Mouse (Mus musculus): ENCODE results near the gene Scrt2. TPM values are rescaled to one million over a fixed set of nuclear protein-coding genes. Genes with fewer than 3 reads are reported as not detected.

Gene Scrt2
- polyA plus RNA-seq, 1 experiment from 2014 or later, result not detected

DNA sequence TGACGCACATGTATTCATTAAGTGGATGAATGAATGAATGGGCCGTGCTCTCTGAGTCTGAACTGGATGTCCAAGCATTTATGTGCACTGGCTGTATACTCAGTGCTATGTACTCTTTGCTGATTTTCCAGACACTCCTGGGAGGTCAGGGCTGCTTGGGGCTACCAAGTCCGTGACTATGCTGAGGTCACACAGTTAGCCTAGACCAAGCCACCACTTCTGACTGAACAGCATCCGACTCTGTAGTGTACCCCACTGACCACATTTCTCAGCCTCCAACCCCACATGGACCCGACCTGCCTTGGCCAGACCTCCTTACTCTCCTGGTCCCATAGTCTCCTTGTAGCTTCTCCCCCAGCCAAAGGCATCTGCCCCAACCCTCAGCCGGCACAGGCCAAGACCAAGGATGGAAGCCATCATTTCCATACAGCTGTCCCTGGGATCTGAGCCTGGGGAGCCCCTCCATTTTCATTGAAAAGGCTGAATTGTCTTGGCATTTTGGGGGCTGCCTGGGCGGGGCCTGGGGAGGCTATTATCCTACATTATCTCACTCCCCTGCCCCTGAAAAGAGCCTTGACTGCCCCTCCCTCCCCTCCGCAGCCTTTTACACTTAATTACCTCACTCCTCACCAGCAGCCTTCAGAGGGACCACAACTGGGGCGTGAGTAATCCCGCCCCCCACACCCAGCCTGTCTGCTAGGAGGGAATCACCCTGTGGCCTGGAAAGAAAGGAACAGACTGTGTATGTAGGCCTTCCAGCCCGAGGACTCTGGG is 12.5 kb upstream of the Scrt2 start:
- DNase-seq (ENCODE audit: low spot score), result no peak
- H3K36me3 ChIP-seq (ENCODE audit: insufficient read depth, low read length), result no peaks in the 10 kb centered on the region
- no peak overlapping the region for H3K4me3 ChIP-seq (ENCODE audit: low read depth, low read length)
- ATAC-seq, result no peak
- no peak overlapping the region for H3K9ac ChIP-seq (replicated peaks; ENCODE audit: low read depth)
- no peak overlapping the region for H3K4me2 ChIP-seq (replicated peaks; ENCODE audit: low read depth, low read length)
- WGBS, result 46% methylated on average over 11 of the region's 11 CpGs
- no peaks in the 10 kb centered on the region for H3K9me3 ChIP-seq (ENCODE audit: low read length)
- TF ChIP-seq EP300 (IDR thresholded peaks at IDR 0.05) (no peak), CTCF (IDR thresholded peaks at IDR 0.05) (no peak)
- H3K4me1 ChIP-seq (ENCODE audit: insufficient read depth, low read depth, low read length), result no peaks in the 10 kb centered on the region
- H3K27me3 ChIP-seq (replicated peaks; ENCODE audit: insufficient read depth, low read length), result no peaks in the 10 kb centered on the region
- no peak overlapping the region for H3K27ac ChIP-seq (ENCODE audit: low read length)

GRCm38 (mm10) chr2:152069434-152069786 is 11.9 kb upstream of the Scrt2 start:
- ATAC-seq (no peak), DNase-seq (ENCODE audit: low spot score) (no peak)
- 61% methylated on average over 9 of the region's 9 CpGs for WGBS
- Histone ChIP-seq H3K4me2 (replicated peaks; ENCODE audit: low read depth, low read length) (no peak overlapping the region), H3K9ac (replicated peaks; ENCODE audit: low read depth) (no peak overlapping the region), H3K9me3 (ENCODE audit: low read length) (no peaks in the 10 kb centered on the region), H3K4me3 (ENCODE audit: low read depth, low read length) (no peak overlapping the region), H3K27me3 (replicated peaks; ENCODE audit: insufficient read depth, low read length) (no peaks in the 10 kb centered on the region), H3K4me1 (ENCODE audit: insufficient read depth, low read depth, low read length) (no peaks in the 10 kb centered on the region), H3K27ac (ENCODE audit: low read length) (no peak overlapping the region), H3K36me3 (ENCODE audit: insufficient read depth, low read length) (no peaks in the 10 kb centered on the region)
- TF ChIP-seq CTCF (IDR thresholded peaks at IDR 0.05), result no peak
- no peak for TF ChIP-seq EP300 (IDR thresholded peaks at IDR 0.05)

GRCm38 (mm10) chr2:152069941-152070340 is 11.4 kb upstream of the Scrt2 start:
- Histone ChIP-seq H3K4me3 (ENCODE audit: low read depth, low read length) (no peak overlapping the region), H3K9ac (replicated peaks; ENCODE audit: low read depth) (no peak overlapping the region), H3K9me3 (ENCODE audit: low read length) (no peaks in the 10 kb centered on the region), H3K27ac (ENCODE audit: low read length) (no peak overlapping the region), H3K4me2 (replicated peaks; ENCODE audit: low read depth, low read length) (no peak overlapping the region), H3K36me3 (ENCODE audit: insufficient read depth, low read length) (no peaks in the 10 kb centered on the region), H3K4me1 (ENCODE audit: insufficient read depth, low read depth, low read length) (no peaks in the 10 kb centered on the region), H3K27me3 (replicated peaks; ENCODE audit: insufficient read depth, low read length) (no peaks in the 10 kb centered on the region)
- ATAC-seq (no peak), DNase-seq (ENCODE audit: low spot score) (no peak)
- WGBS, result 54% methylated on average over 2 of the region's 2 CpGs
- no peak for TF ChIP-seq EP300 (IDR thresholded peaks at IDR 0.05)
- TF ChIP-seq CTCF (IDR thresholded peaks at IDR 0.05), result no peak

- H3K36me3 ChIP-seq (ENCODE audit: insufficient read depth, low read length), result no peaks in the 10 kb centered on the region
- H3K4me1 ChIP-seq (ENCODE audit: insufficient read depth, low read depth, low read length), result no peaks in the 10 kb centered on the region
- ATAC-seq (no peak), DNase-seq (ENCODE audit: low spot score) (no peak)
- H3K27me3 ChIP-seq (replicated peaks; ENCODE audit: insufficient read depth, low read length), result peaks cover 11% of the 10 kb centered on the region; the same call in 1 of the 2 replicates
- WGBS, result 66% methylated on average over 2 of the region's 2 CpGs
- no peak overlapping the region for H3K27ac ChIP-seq (ENCODE audit: low read length)
- H3K9ac ChIP-seq (replicated peaks; ENCODE audit: low read depth), result no peak overlapping the region
- no peaks in the 10 kb centered on the region for H3K9me3 ChIP-seq (ENCODE audit: low read length)
- H3K4me3 ChIP-seq (ENCODE audit: low read depth, low read length), result no peak overlapping the region
- no peak overlapping the region for H3K4me2 ChIP-seq (replicated peaks; ENCODE audit: low read depth, low read length)
- TF ChIP-seq CTCF (IDR thresholded peaks at IDR 0.05), result no peak
- no peak for TF ChIP-seq EP300 (IDR thresholded peaks at IDR 0.05)
Measured at GRCm38 (mm10) chr2:152074521-152074920, 6.8 kb upstream of the Scrt2 start.

GRCm38 (mm10) chr2:152075294-152075889 is 5.9 kb upstream of the Scrt2 start:
- no peak for DNase-seq (ENCODE audit: low spot score)
- H3K4me2 ChIP-seq (replicated peaks; ENCODE audit: low read depth, low read length), result no peak overlapping the region
- ATAC-seq, result no peak
- WGBS, result 32% methylated on average over 9 of the region's 9 CpGs
- no peaks in the 10 kb centered on the region for H3K9me3 ChIP-seq (ENCODE audit: low read length)
- H3K36me3 ChIP-seq (ENCODE audit: insufficient read depth, low read length), result no peaks in the 10 kb centered on the region
- H3K9ac ChIP-seq (replicated peaks; ENCODE audit: low read depth), result no peak overlapping the region
- peaks cover 15% of the 10 kb centered on the region; the same call in 1 of the 2 replicates for H3K27me3 ChIP-seq (replicated peaks; ENCODE audit: insufficient read depth, low read length)
- TF ChIP-seq CTCF (IDR thresholded peaks at IDR 0.05), result no peak
- TF ChIP-seq EP300 (IDR thresholded peaks at IDR 0.05), result no peak
- no peaks in the 10 kb centered on the region for H3K4me1 ChIP-seq (ENCODE audit: insufficient read depth, low read depth, low read length)
- H3K4me3 ChIP-seq (ENCODE audit: low read depth, low read length), result no peak overlapping the region
- H3K27ac ChIP-seq (ENCODE audit: low read length), result no peak overlapping the region

GRCm38 (mm10) chr2:152077337-152077736 is 4.0 kb upstream of the Scrt2 start:
- H3K27me3 ChIP-seq (replicated peaks; ENCODE audit: insufficient read depth, low read length), result peaks cover 27% of the 10 kb centered on the region; the same call in 1 of the 2 replicates
- no peaks in the 10 kb centered on the region for H3K36me3 ChIP-seq (ENCODE audit: insufficient read depth, low read length)
- 69% methylated on average over 3 of the region's 3 CpGs for WGBS
- TF ChIP-seq EP300 (IDR thresholded peaks at IDR 0.05) (no peak), CTCF (IDR thresholded peaks at IDR 0.05) (no peak)
- no peak overlapping the region for H3K27ac ChIP-seq (ENCODE audit: low read length)
- H3K9me3 ChIP-seq (ENCODE audit: low read length), result no peaks in the 10 kb centered on the region
- no peak overlapping the region for H3K4me3 ChIP-seq (ENCODE audit: low read depth, low read length)
- DNase-seq (ENCODE audit: low spot score), result no peak
- no peak overlapping the region for H3K9ac ChIP-seq (replicated peaks; ENCODE audit: low read depth)
- H3K4me1 ChIP-seq (ENCODE audit: insufficient read depth, low read depth, low read length), result 0 out of 2 replicates have a peak, but pooled peaks cover 4% of the 10 kb centered on the region
- no peak for ATAC-seq
- no peak overlapping the region for H3K4me2 ChIP-seq (replicated peaks; ENCODE audit: low read depth, low read length)
